Mouse (Mus musculus) liver, embryonic 14.5 days (tissue): ENCODE measurements at regions not wholly inside any gene's neighbourhood (a gene's known extent, or its start where the extent isn't known, plus 50 kb on each side); places are given as distances from the start of the nearest gene placed in this dataset.

Experiments used
- CTCF ChIP-seq: IDR thresholded peaks from 2 replicates; pipeline ENCODE4 v1.5.1; 2016; ENCODE audit warnings: antibody characterized with exemption, low read depth, control low read depth
- EP300 ChIP-seq: IDR thresholded peaks from 2 replicates; pipeline ENCODE4 v1.6.1; 2016; ENCODE audit warnings: antibody characterized with exemption, low read depth

- TF ChIP-seq CTCF (no peak), EP300 (no peak)
Observed at GRCm38 (mm10) chr2:56364065-56364464, 759.7 kb downstream of the Nr4a2 start.
